Mouse (Mus musculus) kidney, adult 2 months (tissue): ENCODE results near the gene Pank2. TPM values are rescaled to one million over a fixed set of nuclear protein-coding genes. Genes with fewer than 3 reads are reported as not detected.
"Not testable (repeated sequence)": the region's sequence is repeated elsewhere in the genome, so short reads cannot be mapped to it uniquely, and the experiment has no call there.

Source experiments
- DNase-seq: peaks from one replicate; pipeline ENCODE4 v3.0.0; 2021
- H3K27ac ChIP-seq: fragments of 200-500 bp; 2 replicates; pipeline ENCODE4 v1.5.1; 2012; ENCODE audit warnings: low read depth, low read length, control low read depth, inconsistent platforms; ENCODE audit not compliant: insufficient read depth
- H3K27me3 ChIP-seq: fragments of 200-500 bp; replicated peaks from 2 replicates; pipeline ENCODE4 v1.6.1; 2012; ENCODE audit warnings: mild to moderate bottlenecking, moderate library complexity, low read length, inconsistent platforms; ENCODE audit not compliant: control insufficient read depth, insufficient read depth
- H3K36me3 ChIP-seq: fragments of 200-500 bp; 2 replicates; pipeline ENCODE4 v1.6.1; 2012; ENCODE audit warnings: mild to moderate bottlenecking, moderate library complexity, low read length, inconsistent platforms; ENCODE audit not compliant: control insufficient read depth, insufficient read depth
- H3K4me1 ChIP-seq: fragments of 200-500 bp; 2 replicates; pipeline ENCODE4 v1.6.1; 2011; ENCODE audit warnings: low read length; ENCODE audit not compliant: control insufficient read depth, insufficient read depth
- H3K4me3 ChIP-seq: fragments of 200-500 bp; 2 replicates; pipeline ENCODE4 v1.5.1; 2011; ENCODE audit warnings: mild to moderate bottlenecking, low read depth, low read length, control low read depth; ENCODE audit not compliant: insufficient read depth
- CTCF ChIP-seq: fragments of 200-500 bp; conservative IDR thresholded peaks from 2 replicates; pipeline ENCODE4 v1.5.1; 2011; ENCODE audit warnings: low read depth, mild to moderate bottlenecking, control low read depth, low read length, moderate library complexity, mixed read lengths; ENCODE audit not compliant: insufficient read depth, insufficient read length
- POLR2A ChIP-seq: fragments of 200-500 bp; IDR thresholded peaks from one replicate; pipeline ENCODE4 v1.6.1; 2011; ENCODE audit warnings: low read depth, low read length, control low read depth
- WGBS: fragments of 180-500 bp; shearing (Covaris S2); methylation state at CpG from one replicate; pipeline ENCODE4 v1.1.7; 2018; 5-methylcytosine and 5-hydroxymethylcytosine counted together
- polyA plus RNA-seq: library from polyadenylated mRNA; depleted of rRNA; stranded (reverse); fragments of >200 nt; gene quantifications from 2 replicates; pipeline ENCODE4 v1.2.3, GENCODE M21; 2012

The Pank2 gene
- polyA plus RNA-seq, 1 experiment: 13.8 TPM

GRCm38 (mm10) chr2:131225178-131225577 is 37.1 kb upstream of the Pank2 start:
- Histone ChIP-seq H3K4me3 (no peak overlapping the region), H3K27me3 (no peaks in the 10 kb centered on the region), H3K36me3 (no peaks in the 10 kb centered on the region), H3K27ac (peak overlapping the region; percentile 87), H3K4me1 (peaks cover 3% of the 10 kb centered on the region; the same call in 1 of the 2 replicates)
- no peak for TF ChIP-seq CTCF
- 42% methylated on average over 6 of the region's 6 CpGs for WGBS
- peak; percentile 87 for DNase-seq

GRCm38 (mm10) chr2:131226669-131227068 is 35.6 kb upstream of the Pank2 start:
- peak; percentile 56 for DNase-seq
- not testable (repeated sequence) for H3K4me1 ChIP-seq, H3K27ac ChIP-seq, H3K4me3 ChIP-seq, H3K36me3 ChIP-seq, H3K27me3 ChIP-seq
- WGBS: 9% methylated on average over 2 of the region's 2 CpGs

- no peak for TF ChIP-seq POLR2A
- no peak for TF ChIP-seq CTCF
- Histone ChIP-seq H3K27ac (no peak overlapping the region), H3K27me3 (no peaks in the 10 kb centered on the region), H3K36me3 (no peaks in the 10 kb centered on the region), H3K4me3 (no peak overlapping the region), H3K4me1 (peaks cover 3% of the 10 kb centered on the region; the same call in 1 of the 2 replicates)
- no peak for DNase-seq
- 96% methylated on average over 3 of the region's 3 CpGs for WGBS
These were observed 35.1 kb upstream of the Pank2 start for GRCm38 (mm10) chr2:131227243-131227642.

- DNase-seq: no peak
- Histone ChIP-seq H3K27me3 (no peaks in the 10 kb centered on the region), H3K4me1 (peaks cover 13% of the 10 kb centered on the region), H3K36me3 (no peaks in the 10 kb centered on the region), H3K27ac (no peak overlapping the region), H3K4me3 (no peak overlapping the region)
- 79% methylated on average over 2 of the region's 2 CpGs for WGBS
- TF ChIP-seq POLR2A: no peak
- no peak for TF ChIP-seq CTCF
These were observed 29.7 kb upstream of the Pank2 start for GRCm38 (mm10) chr2:131232558-131232957.

- peak; percentile 99 for DNase-seq
- Histone ChIP-seq H3K27me3 (no peaks in the 10 kb centered on the region), H3K27ac (peak within 1 kb of the TSS; percentile 84), H3K4me3 (peak within 1 kb of the TSS; percentile 68), H3K4me1 (peaks cover 13% of the 10 kb centered on the region), H3K36me3 (no peaks in the 10 kb centered on the region)
- WGBS: 13% methylated on average over 29 of the region's 29 CpGs
- peak; percentile 77 for TF ChIP-seq POLR2A
- no peak for TF ChIP-seq CTCF
These were observed 28.8 kb upstream of the Pank2 start, which contains the start of gene Mavs for GRCm38 (mm10) chr2:131233307-131234126. TSS of gene Mavs (plus strand) at chr2:131234063.

GRCm38 (mm10) chr2:131234127-131234650 is 28.1 kb upstream of the Pank2 start:
- peaks cover 13% of the 10 kb centered on the region for H3K4me1 ChIP-seq
- TF ChIP-seq POLR2A (no peak), CTCF (no peak)
- peak overlapping the region; percentile 84 for H3K27ac ChIP-seq
- peak overlapping the region; percentile 68 for H3K4me3 ChIP-seq
- DNase-seq: peak; percentile 60
- 1% methylated on average over 28 of the region's 28 CpGs for WGBS
- no peaks in the 10 kb centered on the region for H3K36me3 ChIP-seq
- H3K27me3 ChIP-seq: no peaks in the 10 kb centered on the region

- WGBS: 28% methylated on average over 7 of the region's 7 CpGs
- TF ChIP-seq POLR2A (no peak), CTCF (no peak)
- Histone ChIP-seq H3K4me3 (peak overlapping the region; percentile 68), H3K27me3 (no peaks in the 10 kb centered on the region), H3K4me1 (peaks cover 13% of the 10 kb centered on the region), H3K27ac (peak overlapping the region; percentile 84), H3K36me3 (no peaks in the 10 kb centered on the region)
- peak; percentile 67 for DNase-seq
These were observed 27.2 kb upstream of the Pank2 start for GRCm38 (mm10) chr2:131234970-131235635.
